In the genomic region with DNA sequence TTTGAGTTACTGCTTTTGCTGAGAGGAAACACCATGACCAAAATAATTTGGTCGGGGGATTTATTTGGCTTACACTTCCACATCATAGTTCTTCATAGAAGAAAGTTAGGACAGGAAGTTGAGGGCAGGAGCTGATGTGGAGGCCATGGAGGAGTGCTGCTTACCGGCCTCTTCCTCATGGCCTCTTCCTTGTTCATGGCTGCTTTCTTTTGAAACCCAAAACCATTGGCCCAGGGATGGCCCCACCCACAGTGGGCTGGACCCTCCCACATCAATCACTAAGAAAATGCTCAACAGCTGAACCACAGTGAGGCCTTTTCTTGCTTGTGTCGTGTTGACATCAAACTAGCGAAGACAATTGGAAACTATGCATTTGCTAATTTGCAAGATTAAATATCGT, we compare ENCODE assay signal across 32 mouse cellular contexts. TPM values are rescaled to one million over a fixed set of nuclear protein-coding genes. Genes with fewer than 3 reads are reported as not detected.
A peak's percentile ranks its signal among the peaks of the same experiment; 100 is the strongest.
DNase-seq lines count a peak whose midpoint lies in the region; ATAC-seq lines count a peak whose summit lies in the region.
"Had no signal": no experiment of that assay in that cellular context is flagged by ENCODE, and none has a peak within 500 bp of the region (broad histone marks: within the 10 kb centered on the region; RNA-seq: fewer than 3 reads in every experiment).

No protein-coding gene starts in this region.

- H3K4me1 ChIP-seq in megakaryocyte, embryonic 14.5 days = peaks cover 80% of the 10 kb centered on the region
- H3K4me1 ChIP-seq in kidney, embryonic 15.5 days = peaks cover 36% of the 10 kb centered on the region
- peaks cover 45% of the 10 kb centered on the region for H3K4me1 ChIP-seq in liver, embryonic 12.5 days

- H3K4me3 ChIP-seq in megakaryocyte, embryonic 14.5 days (replicated peaks) = peak overlapping the region; percentile 25
- no peak overlapping the region for H3K4me3 ChIP-seq in kidney, embryonic 15.5 days (replicated peaks)
- no peak overlapping the region for H3K4me3 ChIP-seq in liver, embryonic 12.5 days
- H3K4me3 ChIP-seq: embryonic facial prominence, embryonic 13.5 days; forebrain, embryonic 10.5 days; hindbrain, embryonic 10.5 days; limb, embryonic 10.5 days; limb, embryonic 15.5 days; myocyte; neural tube, embryonic 13.5 days had no signal

- ATAC-seq in megakaryocyte, adult 5-6 weeks (ENCODE audit: poor library complexity, severe bottlenecking) = no peak
- no peak for ATAC-seq in kidney, embryonic 15.5 days (replicated peaks; ENCODE audit: low FRiP score)
- no peak for ATAC-seq in liver, embryonic 12.5 days
- ATAC-seq: forebrain, postnatal 0 days; hindbrain, embryonic 16.5 days; intestine, embryonic 16.5 days had no signal

- H3K9ac ChIP-seq in kidney, embryonic 15.5 days = no peak overlapping the region
- no peak overlapping the region for H3K9ac ChIP-seq in liver, embryonic 12.5 days
- H3K9ac ChIP-seq: embryonic facial prominence, embryonic 13.5 days; forebrain, postnatal 0 days; limb, embryonic 15.5 days; liver, embryonic 14.5 days; neural tube, embryonic 13.5 days had no signal

- peaks cover 14% of the 10 kb centered on the region for H3K36me3 ChIP-seq in megakaryocyte, embryonic 14.5 days (replicated peaks; ENCODE audit: low read length)
- no peaks in the 10 kb centered on the region for H3K36me3 ChIP-seq in kidney, embryonic 15.5 days
- 0 out of 2 replicates have a peak, but pooled peaks cover 4% of the 10 kb centered on the region for H3K36me3 ChIP-seq in liver, embryonic 12.5 days
- H3K36me3 ChIP-seq: limb, embryonic 15.5 days; neural tube, embryonic 13.5 days had no signal

- no peaks in the 10 kb centered on the region for H3K9me3 ChIP-seq in megakaryocyte, embryonic 14.5 days
- H3K9me3 ChIP-seq in kidney, embryonic 15.5 days (replicated peaks) = no peaks in the 10 kb centered on the region
- no peaks in the 10 kb centered on the region for H3K9me3 ChIP-seq in liver, embryonic 12.5 days (replicated peaks)
- H3K9me3 ChIP-seq: embryonic facial prominence, embryonic 13.5 days; forebrain, embryonic 10.5 days; hindbrain, embryonic 10.5 days; limb, embryonic 10.5 days; limb, embryonic 15.5 days; neural tube, embryonic 13.5 days had no signal

- H3K27ac ChIP-seq in kidney, embryonic 15.5 days = no peak overlapping the region
- no peak overlapping the region for H3K27ac ChIP-seq in liver, embryonic 12.5 days
- H3K27ac ChIP-seq: embryonic facial prominence, embryonic 13.5 days; forebrain, embryonic 10.5 days; hindbrain, embryonic 10.5 days; limb, embryonic 10.5 days; limb, embryonic 15.5 days; liver, embryonic 14.5 days; neural tube, embryonic 13.5 days; stomach, postnatal 0 days had no signal

- 77% methylated on average over 5 of the region's 5 CpGs for WGBS in kidney, embryonic 15.5 days
- 71% methylated on average over 5 of the region's 5 CpGs for WGBS in liver, embryonic 12.5 days (ENCODE audit: insufficient replicate concordance)

- peak; percentile 32 for DNase-seq in CD4-positive, CD25-positive, alpha-beta regulatory T cell, adult 2 months (ENCODE audit: low read depth, low spot score)
- DNase-seq in T-cell, adult 2 months (ENCODE audit: low spot score) = peak; percentile 29
- DNase-seq in layer of hippocampus, adult 11-12 months (ENCODE audit: low spot score) = no peak
- DNase-seq: adrenal gland, postnatal 25 days; cerebellum, adult 11-12 months; cerebellum, adult 9-11 months; forebrain, postnatal 0 days; gastrocnemius, postnatal 10 days; heart, postnatal 14 days; kidney, adult 9 months; kidney, postnatal 25 days; lung, adult 2 months; lung, postnatal 10 days; right cerebral cortex, postnatal 4 days; thymus, adult 18-20 months; thymus, postnatal 36 days had no signal

- no peak overlapping the region for H3K4me2 ChIP-seq in kidney, embryonic 15.5 days
- no peak overlapping the region for H3K4me2 ChIP-seq in liver, embryonic 12.5 days
- H3K4me2 ChIP-seq: embryonic facial prominence, embryonic 13.5 days; limb, embryonic 15.5 days; midbrain, embryonic 11.5 days; neural tube, embryonic 13.5 days had no signal

- H3K27me3 ChIP-seq in megakaryocyte, embryonic 14.5 days (replicated peaks) = no peaks in the 10 kb centered on the region
- H3K27me3 ChIP-seq in kidney, embryonic 15.5 days = no peaks in the 10 kb centered on the region
- H3K27me3 ChIP-seq in liver, embryonic 12.5 days (replicated peaks) = no peaks in the 10 kb centered on the region
- H3K27me3 ChIP-seq: embryonic facial prominence, embryonic 13.5 days; limb, embryonic 15.5 days; neural tube, embryonic 13.5 days had no signal

RNA-seq across cellular contexts. Expression of a gene that starts 40.4 kb away (rescaled TPM):
- 5.8 and 14.0 TPM in 2 replicates for polyA plus RNA-seq in megakaryocyte, embryonic 14.5 days (2012; ENCODE audit: insufficient read depth, low replicate concordance)
- 64.2 and 73.2 TPM in 2 replicates for total RNA-seq in megakaryocyte, adult 5-6 weeks (2015)
- 34.2 and 34.5 TPM in 2 replicates for total RNA-seq in megakaryocyte, adult 5-6 weeks (2017)
- polyA plus RNA-seq in kidney, embryonic 15.5 days (2015; fragmentation: Nextera tagmentation; extraction: Ambion mirVana) = 58.4 and 60.0 TPM in 2 replicates
- polyA plus RNA-seq in liver, embryonic 12.5 days (2016; fragmentation: Nextera tagmentation; extraction: Ambion mirVana) = 17.4 and 18.1 TPM in 2 replicates
